Mouse (Mus musculus): ENCODE measurements around the gene Rgs7bp.
A peak's percentile ranks its signal among the peaks of the same experiment; 100 is the strongest.

Rgs7bp gene

DNA sequence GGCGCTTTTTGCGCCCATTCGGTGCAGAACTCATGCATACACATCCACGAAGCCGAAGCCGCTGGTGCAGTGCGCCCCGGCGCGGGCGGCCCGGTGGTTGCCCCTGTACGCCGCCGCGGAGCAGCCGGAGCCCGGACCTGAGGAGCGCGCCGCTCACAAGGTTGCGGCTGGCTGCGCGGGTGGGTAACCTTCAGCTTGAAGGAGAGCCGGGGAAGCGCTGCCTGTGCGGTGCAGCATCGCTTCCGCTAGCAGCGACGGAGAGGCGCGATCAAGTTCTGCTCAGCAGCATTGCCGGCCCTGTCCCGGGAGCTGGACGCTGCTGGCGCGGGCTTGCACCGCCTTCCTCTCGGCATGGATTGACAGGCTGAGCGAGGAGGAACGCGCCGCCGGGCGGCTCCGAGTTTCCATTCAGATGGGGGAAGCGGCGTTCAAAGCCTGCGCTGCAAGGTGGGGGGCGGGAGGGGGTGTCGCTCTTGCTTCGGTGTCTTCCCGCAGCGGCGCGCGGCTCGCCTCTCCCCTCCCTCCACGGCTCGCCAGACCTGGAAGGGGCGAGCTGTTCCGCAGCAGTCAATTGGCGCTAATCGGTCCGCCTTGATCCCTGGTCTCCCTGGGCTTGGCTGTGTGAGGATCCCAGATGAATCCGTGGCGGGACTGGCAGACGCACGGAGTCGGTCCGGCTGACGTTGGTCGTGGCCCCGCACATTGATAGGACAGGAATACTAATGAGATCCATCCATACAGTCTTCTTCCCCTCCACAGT is at the start of gene Rgs7bp:
Gene Rgs7bp, minus strand, starts transcription at position 750 of the 760 bp plus-strand sequence.
- DNase-seq: peak; percentile 60

DNA sequence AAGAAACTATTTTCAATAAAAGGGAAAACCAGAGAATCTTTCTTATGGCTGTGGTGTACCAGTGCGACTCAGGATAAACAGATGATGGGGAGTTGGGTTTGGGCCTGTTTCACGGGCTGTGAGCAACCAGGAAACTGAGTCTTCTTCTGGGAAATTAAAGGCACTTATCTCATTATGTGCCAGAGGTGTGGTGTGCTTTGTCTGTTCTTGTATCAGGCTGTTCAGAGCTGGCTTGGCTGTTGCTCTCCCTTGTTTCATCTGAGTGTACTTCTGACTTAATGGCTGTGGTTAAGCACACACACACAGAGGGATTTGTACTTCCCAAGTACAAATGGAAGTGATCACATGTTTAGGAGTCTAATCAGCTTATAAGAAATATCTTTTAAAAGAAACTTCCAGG is 49.7 kb upstream of the Rgs7bp start:
- DNase-seq: no peak

DNA sequence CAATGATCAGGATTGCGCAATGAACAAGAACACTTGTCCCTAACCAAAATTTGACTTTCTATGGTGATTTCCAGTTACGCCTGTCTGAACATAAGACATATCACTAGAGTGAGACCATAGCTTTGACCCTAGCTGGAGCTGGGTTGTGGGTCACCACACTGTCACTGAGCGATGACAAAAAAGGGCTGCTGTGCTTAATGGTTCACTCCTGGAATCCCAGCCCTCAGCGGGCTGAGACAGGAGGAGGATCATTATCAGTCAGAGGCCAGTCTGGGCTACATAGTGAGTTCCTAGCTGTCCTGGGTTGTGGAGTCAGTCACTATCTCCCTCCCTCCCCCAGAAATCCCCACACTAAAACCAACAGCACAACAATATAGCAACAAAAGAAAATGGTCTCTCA is 46.0 kb upstream of the Rgs7bp start:
- DNase-seq: no peak

DNA sequence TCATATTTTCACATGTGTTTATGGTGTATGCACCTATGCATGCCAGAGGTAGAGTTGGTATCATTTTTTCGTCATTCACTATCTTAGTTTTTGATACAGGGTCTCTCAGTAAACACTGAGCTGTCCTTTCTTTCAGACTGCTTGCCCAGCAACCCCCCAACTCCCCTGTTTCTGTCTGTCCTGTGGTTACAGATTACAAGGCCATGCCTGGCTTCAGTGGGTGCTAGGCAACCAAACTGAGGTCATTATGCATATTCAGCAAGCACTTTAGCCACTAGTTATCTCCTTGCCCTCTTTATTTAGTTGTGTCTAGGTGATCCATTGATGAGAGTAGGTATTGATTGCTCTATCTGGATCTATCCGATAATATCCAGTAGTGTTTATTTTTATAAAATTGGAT is 41.6 kb upstream of the Rgs7bp start:
- no peak for DNase-seq

DNA sequence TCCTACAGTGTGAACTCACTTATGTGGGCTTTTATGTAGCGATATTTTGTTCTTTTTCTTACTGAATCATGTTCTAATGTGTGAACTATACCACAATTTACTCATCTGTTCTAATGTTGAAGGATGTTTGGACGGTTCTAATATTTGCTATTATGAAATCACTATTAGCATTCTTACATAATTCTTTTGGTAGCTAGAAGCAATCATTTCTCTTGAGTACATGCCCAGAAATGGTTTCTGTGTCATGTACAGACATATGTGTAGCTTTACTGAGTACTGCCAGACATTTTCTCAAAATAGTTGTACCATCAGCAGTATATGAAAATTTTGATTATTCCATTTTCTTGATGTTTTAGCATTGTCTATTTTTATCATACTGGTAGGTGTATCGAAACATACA is 34.5 kb upstream of the Rgs7bp start:
- no peak for DNase-seq

DNA sequence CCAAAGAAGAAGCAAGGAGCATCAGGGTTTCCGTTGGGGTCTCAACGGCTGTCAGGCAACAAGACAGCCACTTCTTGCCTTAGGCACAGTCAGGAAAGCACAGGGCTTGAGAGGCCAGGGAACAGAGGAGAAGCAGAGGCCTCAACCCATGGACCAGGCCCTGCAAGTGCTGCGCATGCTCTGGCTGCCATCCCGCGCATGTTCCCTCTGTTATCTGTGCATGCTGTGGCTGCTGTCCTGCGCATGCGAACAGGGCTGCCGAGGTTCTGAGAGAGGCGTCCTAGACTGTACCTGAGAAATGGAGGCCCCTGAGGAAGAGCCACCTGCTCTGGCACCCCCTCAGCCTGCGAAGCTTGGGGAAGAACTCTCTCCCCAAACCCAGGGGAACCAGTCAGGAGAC is 27.1 kb upstream of the Rgs7bp start, which contains the start of gene 4933425L06Rik:
Gene 4933425L06Rik, plus strand, starts transcription at position 261 of the 400 bp plus-strand sequence.
- no peak for DNase-seq

DNA sequence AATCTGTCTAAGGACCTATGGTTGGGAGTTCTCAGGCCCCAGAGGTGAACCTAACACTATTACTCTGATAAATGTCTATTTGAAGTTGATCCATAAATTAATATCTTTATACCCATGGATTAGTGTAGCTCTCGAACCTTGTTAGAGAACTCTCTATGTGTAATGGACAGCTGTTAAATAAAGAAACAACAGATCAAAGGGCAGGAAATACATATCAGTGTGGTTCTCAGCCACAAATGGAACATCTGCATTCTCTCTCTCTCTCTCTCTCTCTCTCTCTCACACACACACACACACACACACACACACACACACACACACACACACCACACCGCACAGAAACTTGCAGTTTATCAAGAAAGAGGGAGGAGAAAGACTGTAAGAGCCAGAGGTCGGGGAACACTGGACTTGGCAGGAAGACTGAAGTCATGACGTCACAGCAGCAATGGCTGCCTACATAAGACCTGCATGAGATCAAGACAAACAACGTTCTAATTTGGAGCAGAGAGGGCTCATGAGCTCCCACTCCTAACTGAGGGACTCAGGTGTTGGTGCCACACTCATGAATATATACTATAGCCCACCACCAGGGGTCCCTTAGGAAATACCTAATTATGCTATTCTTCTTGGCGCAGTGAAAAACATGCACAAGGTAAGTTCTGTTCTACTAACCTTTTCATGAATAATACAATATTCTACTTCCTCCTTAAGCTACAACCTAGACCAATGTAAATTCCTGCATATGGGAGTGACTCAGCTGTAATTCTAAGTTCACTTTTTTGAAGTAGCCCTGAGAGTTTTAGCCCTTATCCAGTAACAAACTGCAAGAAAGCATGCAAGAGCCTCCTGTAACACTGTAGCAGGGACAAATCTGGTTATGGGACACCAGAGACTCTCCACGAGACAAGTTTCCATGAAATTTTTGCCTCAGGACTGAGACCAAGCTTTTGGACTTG is 12.4 kb upstream of the Rgs7bp start:
- peak; percentile 12 for DNase-seq

DNA sequence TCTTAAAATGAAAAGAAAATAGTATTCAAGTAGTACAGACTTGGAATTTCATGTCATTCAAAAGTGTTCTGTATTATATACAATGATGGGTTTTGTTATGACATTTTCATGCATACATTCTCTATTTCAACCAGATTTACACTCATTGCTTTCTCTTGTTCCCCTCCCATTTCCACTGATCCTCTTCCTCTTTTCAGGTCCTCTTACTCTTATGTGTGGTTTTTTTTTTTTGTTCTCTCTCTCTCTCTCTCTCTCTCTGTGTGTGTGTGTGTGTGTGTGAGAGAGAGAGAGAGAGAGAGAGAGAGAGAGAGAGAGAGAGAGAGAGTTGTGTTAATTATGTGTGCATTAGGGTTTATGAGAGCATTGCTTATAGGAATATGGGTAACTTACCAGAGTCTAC is 11.4 kb upstream of the Rgs7bp start:
- DNase-seq: no peak

DNA sequence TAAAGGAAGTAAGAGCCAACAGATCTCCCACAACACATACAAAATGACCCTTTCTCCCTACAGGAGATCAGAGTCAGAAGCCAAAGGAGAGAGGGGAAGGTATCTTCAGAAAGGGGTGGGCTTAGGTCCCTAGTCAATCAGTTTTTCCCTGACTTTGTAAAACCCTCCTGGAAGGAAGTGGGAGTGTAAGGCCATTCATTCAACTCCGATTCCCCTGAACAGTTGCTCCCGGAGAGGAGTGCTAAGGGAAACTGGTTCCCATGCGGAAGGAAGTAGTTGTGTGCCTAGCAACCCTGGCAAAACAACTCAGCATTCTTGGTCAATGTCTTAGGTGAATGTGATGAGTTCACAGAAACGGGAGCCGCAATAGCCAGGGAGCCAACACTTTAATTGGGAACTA is 644 bp upstream of the Rgs7bp start:
- DNase-seq: no peak

DNA sequence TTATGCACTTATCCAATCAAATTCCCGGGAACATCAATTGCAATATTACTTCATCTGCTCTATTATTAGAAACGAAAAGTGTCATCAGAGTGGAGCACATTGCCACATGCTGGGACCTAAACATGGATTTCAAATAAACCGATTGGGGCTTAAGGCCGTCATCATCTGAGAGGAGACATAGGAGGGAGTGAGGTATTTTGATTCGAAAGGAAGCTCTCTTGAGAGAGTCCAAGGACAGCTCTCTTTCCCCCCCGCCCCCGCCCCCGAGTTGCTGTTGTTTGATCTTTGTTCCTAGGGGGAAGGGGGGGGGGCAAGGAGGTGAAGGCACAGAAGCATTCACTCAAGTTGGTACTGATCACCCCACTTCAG is 195 bp upstream of the Rgs7bp start:
- no peak for DNase-seq

DNA sequence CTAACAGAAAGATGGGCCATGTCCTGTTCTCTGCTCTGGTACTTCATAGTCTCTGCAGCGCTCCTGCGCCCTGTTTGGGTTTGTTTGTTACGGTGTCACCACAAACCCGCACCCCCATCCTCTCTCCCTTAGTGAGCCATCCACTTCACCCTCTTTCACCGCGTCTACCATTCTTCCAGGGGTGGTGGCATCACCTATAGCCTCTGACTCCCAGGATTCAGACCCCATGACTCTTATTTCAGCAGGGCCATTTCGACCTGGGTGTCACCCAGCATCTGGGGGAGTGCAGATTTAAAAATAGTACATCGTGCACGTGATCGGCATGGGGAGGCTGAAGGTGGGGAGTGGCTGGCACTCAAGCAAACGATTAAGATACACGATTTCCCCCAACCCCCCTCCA is 1.1 kb downstream of the Rgs7bp start:
- DNase-seq: no peak

DNA sequence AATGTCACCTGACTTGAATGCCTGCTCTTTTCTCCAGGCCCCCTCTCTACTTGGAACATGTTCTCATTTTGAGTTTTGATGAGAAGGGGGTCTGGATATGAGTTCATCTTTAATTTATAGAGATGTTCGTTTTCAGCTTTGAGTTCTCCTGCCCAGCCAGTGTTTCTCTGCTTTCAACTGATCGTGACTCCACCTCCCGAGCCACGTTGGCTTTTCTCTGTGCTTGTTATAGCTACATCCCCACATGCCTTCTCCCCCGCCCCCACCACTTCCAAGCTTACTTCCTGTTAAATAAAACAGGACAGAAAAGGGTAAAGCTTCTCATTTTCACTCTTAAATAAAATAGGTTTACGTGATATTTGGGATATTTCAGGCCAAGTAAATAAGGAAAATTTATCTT is 3.3 kb downstream of the Rgs7bp start:
- DNase-seq: no peak

DNA sequence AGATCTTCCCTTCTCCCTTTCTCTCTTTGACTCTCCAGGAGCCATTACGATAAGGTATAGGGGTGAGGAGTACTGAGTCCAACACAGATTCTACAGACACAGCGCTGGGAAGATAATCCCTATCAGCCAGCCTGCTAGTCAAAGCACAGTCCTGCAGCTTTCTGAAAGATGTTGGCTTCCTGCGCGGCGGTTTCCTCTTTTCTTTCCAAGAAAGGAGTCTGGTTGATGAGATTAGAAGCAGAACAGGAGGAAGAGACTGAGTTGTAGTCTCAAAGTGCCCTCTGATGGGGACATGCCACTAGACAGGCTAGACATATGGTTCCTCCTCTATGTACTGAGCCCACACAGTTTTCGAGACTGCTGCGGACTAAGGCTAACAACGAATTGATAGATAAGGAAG is 6.1 kb downstream of the Rgs7bp start:
- no peak for DNase-seq

DNA sequence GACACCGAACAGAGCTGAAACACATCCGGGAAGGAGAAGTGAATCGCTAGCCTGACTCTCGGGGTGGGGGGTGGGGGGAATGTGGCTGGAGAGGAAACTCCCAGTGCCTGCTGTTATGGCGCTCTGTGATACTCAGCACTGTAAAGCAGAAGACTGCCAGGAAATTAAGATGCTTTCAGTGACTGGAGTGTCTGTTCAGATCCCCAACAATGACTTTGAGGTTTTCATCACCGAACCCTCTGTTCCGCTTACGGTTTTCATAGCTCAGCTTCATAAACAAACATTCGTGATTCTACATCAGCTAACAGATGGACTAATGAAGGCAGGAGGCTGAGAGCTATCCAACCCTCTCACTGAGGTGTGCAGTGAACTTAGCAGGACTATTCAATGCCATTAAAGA is 7.4 kb downstream of the Rgs7bp start:
- DNase-seq: no peak

DNA sequence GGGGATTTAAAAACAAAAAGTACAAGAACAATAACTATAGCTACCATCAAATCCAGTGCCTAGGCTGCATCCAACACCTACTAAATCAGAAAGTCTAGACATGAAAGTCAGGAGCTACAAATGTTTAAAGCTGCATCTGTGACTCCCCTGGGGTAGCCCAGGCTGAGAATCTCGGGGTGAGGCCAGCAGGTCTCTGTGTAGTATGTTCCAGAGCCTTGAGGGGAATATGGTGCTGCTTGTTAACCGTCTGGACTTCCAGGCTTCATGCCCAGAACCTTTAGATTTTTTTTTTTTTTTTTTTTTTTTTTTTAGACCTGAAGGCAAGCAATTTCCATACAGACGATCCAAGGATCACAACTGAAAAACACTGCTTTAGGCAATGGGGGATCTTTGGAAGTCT is 10.8 kb downstream of the Rgs7bp start:
- DNase-seq: no peak

DNA sequence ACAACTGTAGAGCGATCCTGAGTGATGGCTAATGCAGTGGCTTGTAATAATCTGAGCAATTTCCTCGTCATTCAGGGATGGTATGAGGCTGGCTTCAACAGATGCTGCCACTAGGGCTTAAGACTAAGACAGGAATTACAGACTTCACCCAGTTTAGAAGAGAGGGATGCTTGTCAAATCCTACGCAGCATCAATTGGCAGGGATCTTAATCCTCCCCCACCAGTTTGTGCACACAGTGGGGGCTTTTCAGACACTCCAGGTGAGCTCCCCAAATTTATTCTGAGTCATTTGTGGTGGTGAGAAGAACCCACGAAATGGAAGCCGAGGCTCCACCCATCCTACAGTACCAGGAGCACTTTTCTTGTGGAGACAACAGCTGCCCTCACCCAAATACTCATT is 16.4 kb downstream of the Rgs7bp start:
- no peak for DNase-seq

DNA sequence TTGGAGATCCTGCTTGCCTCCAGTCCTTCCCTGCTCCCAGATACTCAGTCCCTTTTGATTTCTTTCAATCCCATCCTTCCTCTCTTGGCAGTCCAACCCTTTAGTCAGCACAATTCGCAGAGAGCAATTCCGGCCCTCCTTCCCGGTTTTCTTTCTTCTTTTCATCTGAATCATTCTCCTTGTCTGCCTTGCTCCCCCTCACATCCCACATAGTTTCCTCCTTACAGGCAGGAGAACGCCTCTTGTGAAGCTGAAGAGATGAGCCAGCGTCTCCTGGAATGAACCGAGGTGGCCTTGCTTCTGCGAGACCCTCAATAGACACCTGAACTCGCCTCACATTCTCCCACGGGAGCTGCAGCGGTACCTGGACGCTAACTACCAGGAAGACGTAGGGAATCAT is 16.9 kb downstream of the Rgs7bp start:
- no peak for DNase-seq

DNA sequence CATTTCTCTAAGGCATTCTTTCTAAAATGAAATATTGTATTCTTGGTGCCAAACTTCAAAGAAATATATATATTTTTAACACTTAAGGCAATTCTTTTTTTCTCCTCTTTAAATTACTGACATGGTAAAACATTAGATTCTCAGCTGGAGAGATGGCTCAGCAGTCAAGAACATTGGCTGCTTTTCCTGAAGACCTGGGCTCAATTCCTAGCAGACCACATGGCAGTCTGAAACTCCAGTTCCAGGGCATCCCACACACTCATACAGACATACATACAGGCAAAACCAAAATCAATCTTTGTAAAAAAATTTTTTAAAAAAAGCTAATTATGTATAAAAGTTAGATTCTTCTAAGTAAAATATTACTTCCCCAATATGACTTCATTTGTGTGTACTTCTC is 22.8 kb downstream of the Rgs7bp start:
- no peak for DNase-seq

DNA sequence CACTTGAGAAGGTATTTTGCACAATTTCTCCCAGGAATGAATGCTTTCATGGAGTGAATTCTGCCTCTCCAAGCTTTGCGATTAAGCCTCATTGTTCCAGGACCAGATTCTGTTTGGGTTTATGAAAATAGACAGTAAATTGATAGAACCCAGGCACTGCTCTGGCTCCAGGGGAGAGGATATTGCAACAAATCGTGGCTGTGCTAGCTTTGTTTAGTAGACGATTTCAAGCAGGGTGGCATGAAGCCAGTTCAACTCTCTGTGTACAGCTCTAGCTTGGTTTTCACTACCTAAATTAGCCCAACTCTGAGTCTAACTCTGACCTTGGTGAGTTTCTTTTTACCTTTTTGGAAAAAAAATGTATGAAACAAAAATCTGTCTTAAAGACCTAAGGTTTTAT is 26.5 kb downstream of the Rgs7bp start:
- no peak for DNase-seq

DNA sequence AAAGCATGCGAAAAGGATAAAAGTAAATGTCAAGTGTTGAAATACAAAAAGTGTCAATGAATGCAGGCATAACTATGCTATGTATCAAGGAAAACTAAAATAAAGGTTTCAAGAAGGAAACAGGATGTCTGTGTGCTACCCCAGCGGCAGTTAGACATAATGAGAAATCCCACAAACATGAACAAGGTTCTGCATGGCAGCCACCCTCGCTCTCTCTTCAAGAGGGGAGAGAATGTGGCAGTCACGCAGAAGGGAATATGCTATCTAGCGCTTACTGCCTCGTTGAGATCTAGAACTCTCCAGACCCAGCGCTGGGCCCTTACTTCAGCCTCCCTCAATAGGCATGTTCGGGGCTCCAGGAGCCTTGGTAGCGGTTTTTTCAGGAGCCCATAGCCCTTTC is 38.2 kb downstream of the Rgs7bp start:
- no peak for DNase-seq

DNA sequence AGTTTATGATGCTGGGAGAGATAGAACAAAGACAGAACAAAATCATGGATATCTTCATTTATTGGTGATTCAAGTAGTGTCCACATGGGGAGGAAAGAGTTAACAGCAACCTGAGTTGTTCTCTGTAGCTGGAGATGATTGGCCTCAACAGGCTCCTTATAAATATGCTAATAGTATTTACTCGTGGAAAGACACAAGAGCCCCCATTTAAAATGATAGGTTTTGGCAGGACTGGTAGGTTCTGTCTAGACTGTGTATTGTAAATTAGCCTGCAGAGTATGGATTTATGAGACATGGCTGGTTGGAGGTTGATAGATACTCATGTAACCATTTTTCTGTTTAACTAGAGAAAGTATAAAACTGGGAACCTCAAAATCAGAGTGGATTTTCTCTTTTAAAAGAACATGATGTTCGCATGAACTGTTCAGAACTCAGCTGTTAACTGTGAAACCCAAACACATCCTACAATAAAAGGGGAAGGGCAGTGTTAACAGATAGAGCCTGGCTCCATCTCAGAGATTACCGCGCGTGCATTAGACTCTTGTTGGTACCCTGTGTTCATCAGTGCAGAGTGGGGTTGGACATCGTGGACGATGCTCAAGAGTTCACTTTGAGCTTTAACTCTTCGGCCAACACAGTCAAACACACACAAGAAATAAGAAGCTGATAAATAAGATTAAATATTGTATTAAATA is 38.9 kb downstream of the Rgs7bp start:
- DNase-seq: no peak

DNA sequence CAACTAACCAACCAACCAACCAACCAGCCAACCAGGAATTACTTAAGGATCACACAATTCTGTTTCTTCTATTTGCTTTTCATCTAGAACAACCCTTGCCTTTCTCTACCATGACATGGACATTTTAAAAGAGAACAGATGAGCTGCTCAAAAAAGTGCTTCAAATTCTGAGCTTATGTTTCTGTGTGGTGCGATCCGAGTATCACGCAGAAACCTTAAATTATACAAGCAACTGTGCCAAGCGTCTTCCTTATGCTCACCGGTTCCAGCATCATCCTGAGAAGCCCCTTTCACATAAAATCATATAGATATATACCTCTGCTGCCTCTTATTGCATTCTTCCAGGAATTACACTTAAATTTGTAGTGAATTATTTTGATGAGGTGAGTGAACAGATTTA is 43.4 kb downstream of the Rgs7bp start:
- no peak for DNase-seq

DNA sequence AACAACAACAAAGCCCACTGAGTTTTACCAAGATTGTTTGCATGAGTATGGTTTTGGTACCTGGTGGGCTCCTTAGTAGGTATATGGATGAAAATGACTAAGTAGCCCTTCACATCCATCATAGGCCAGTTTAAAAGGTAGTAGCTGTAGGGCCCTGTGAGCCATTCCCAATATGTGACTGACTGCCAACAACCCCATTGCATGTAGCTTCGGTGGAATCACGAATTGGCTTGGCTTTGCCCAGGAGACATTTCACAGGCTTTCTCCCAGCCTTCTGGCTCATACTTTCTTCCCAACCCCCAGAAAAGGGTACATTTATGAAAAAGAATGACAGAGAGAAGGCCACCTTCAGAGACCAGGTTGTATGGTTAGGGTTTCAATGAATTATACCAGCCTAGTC is 45.8 kb downstream of the Rgs7bp start:
- no peak for DNase-seq

DNA sequence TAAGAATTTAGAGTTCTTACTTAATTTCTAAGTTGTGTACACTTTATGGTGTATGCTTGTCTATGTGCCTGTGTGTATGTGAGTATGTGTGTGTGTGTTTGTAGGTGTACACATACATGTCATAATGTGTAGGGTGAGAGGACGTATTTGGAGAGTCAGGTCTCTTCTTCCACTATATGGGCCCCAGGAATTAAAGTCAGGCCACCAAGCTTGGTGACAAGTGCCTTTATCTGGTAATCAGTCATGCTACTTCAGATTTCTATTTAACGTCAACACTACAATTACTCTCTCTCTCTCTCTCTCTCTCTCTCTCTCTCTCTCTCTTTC is 51.9 kb downstream of the Rgs7bp start:
- no peak for DNase-seq

Data from thymus, postnatal 25 days (tissue).